7 mouse cellular contexts compared by ENCODE assay signal in the genomic region with DNA sequence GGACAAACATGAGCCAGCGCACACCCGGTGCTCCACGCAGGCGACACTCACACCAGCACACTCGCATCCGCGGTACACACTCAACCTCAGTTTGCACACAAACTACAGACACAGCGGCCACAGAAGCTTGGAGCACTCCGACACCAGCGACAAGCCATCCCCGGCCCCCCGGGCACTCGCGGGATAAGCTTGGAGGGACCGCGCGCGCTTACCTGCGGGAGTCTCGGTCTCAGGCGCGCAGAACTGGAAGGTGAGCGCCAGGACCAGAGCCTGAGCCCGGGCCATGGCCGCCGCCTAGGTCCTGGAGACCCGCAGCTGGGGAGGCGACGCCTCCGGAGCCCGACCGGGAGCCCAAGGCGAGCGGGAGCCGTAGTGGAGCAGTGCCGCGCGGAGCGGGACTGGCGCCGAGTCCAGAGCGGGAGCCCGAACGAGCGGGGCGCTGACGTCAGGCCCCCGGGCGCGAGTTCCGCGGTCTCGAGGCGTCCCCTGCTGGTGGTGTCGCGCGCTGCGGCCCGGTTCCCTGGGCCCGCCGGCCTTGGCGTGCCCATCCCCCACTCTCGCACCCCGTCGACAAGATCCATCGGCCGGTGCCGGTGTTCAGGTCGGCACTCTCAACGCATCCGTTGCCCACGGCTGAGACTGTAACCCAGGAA. TPM values are rescaled to one million over a fixed set of nuclear protein-coding genes. Genes with fewer than 3 reads are reported as not detected.
DNase-seq lines count a peak whose midpoint lies in the region; ATAC-seq and TF ChIP-seq lines count a peak whose summit lies in the region.

A gene (minus strand): TSS at position 417 of the 653 bp plus-strand sequence.

- peak within 1 kb of the TSS; percentile 84 for H3K9ac ChIP-seq in embryonic facial prominence, embryonic 11.5 days (replicated peaks; ENCODE audit: low read length)
- peak within 1 kb of the TSS; percentile 66 for H3K9ac ChIP-seq in limb, embryonic 14.5 days (ENCODE audit: low read depth, low read length, severe bottlenecking)
- peak within 1 kb of the TSS; percentile 74 for H3K9ac ChIP-seq in midbrain, postnatal 0 days (replicated peaks; ENCODE audit: low read length, poor library complexity, severe bottlenecking)

- TF ChIP-seq CTCF in midbrain, postnatal 0 days (IDR thresholded peaks at IDR 0.05) = peak; percentile 91

- H3K27ac ChIP-seq in embryonic facial prominence, embryonic 11.5 days (replicated peaks; ENCODE audit: low read depth, low read length) = no peak within 1 kb of the TSS
- H3K27ac ChIP-seq in limb, embryonic 14.5 days (replicated peaks; ENCODE audit: low read depth, low read length) = no peak within 1 kb of the TSS
- no peak within 1 kb of the TSS for H3K27ac ChIP-seq in midbrain, postnatal 0 days (ENCODE audit: low read depth, low read length)

- H3K4me2 ChIP-seq in embryonic facial prominence, embryonic 11.5 days (ENCODE audit: low read depth, low read length) = peak within 1 kb of the TSS; percentile 99
- H3K4me2 ChIP-seq in limb, embryonic 14.5 days (replicated peaks; ENCODE audit: low read depth, low read length, severe bottlenecking) = peak within 1 kb of the TSS; percentile 97
- H3K4me2 ChIP-seq in midbrain, postnatal 0 days (ENCODE audit: low read depth, low read length, poor library complexity, severe bottlenecking) = peak within 1 kb of the TSS; percentile 99

- H3K27me3 ChIP-seq in embryonic facial prominence, embryonic 11.5 days (ENCODE audit: control insufficient read depth, insufficient read depth, low read length) = peaks cover 3% of the 10 kb centered on the region; the same call in 1 of the 2 replicates
- H3K27me3 ChIP-seq in limb, embryonic 14.5 days (ENCODE audit: control insufficient read depth, insufficient read depth, low read length) = peaks cover 15% of the 10 kb centered on the region; the same call in 1 of the 2 replicates
- peaks cover 21% of the 10 kb centered on the region; the same call in 1 of the 2 replicates for H3K27me3 ChIP-seq in midbrain, postnatal 0 days (ENCODE audit: insufficient read depth, low read length)

- no peaks in the 10 kb centered on the region for H3K36me3 ChIP-seq in embryonic facial prominence, embryonic 11.5 days (replicated peaks; ENCODE audit: control insufficient read depth, insufficient read depth, low read depth, low read length)
- H3K36me3 ChIP-seq in limb, embryonic 14.5 days (ENCODE audit: control insufficient read depth, insufficient read depth, low read length) = no peaks in the 10 kb centered on the region
- no peaks in the 10 kb centered on the region for H3K36me3 ChIP-seq in midbrain, postnatal 0 days (ENCODE audit: insufficient read depth, low read length)

- peaks cover 8% of the 10 kb centered on the region for H3K4me1 ChIP-seq in embryonic facial prominence, embryonic 11.5 days (ENCODE audit: control insufficient read depth, insufficient read depth, low read length)
- H3K4me1 ChIP-seq in limb, embryonic 14.5 days (ENCODE audit: control insufficient read depth, insufficient read depth, low read length) = peaks cover 9% of the 10 kb centered on the region; the same call in 1 of the 2 replicates
- H3K4me1 ChIP-seq in midbrain, postnatal 0 days (ENCODE audit: insufficient read depth, low read length) = 0 out of 2 replicates have a peak, but pooled peaks cover 3% of the 10 kb centered on the region

- WGBS in embryonic facial prominence, embryonic 11.5 days = 0% methylated on average over 47 of the region's 72 CpGs
- WGBS in limb, embryonic 14.5 days = under 1% methylated on average over 51 of the region's 72 CpGs
- WGBS in midbrain, postnatal 0 days = under 1% methylated on average over 72 of the region's 72 CpGs

- DNase-seq in adrenal gland, postnatal 10 days = peak; percentile 98
- DNase-seq in embryonic facial prominence, embryonic 11.5 days (ENCODE audit: low spot score) = peak; percentile 89
- DNase-seq in heart, adult 8-10 months (ENCODE audit: low spot score) = peak; percentile 90
- peak; percentile 90 for DNase-seq in kidney, adult 9 months
- DNase-seq in limb, embryonic 14.5 days (ENCODE audit: low spot score) = peak; percentile 81
- peak; percentile 78 for DNase-seq in midbrain, postnatal 0 days (ENCODE audit: low spot score)
- peak; percentile 86 to 88 for DNase-seq in spleen, postnatal 10 days (ENCODE audit: low spot score in 2 of 2)

- H3K4me3 ChIP-seq in embryonic facial prominence, embryonic 11.5 days (ENCODE audit: low read depth, low read length) = peak within 1 kb of the TSS; percentile 68
- H3K4me3 ChIP-seq in limb, embryonic 14.5 days (replicated peaks; ENCODE audit: low read length) = peak within 1 kb of the TSS; percentile 60
- H3K4me3 ChIP-seq in midbrain, postnatal 0 days (ENCODE audit: low read depth, low read length) = peak within 1 kb of the TSS; percentile 62

- no peak for TF ChIP-seq POLR2A in limb, embryonic 14.5 days (IDR thresholded peaks at IDR 0.05; ENCODE audit: borderline replicate concordance, extremely low read depth, insufficient read depth, insufficient read length)

- ATAC-seq in embryonic facial prominence, embryonic 11.5 days (replicated peaks; ENCODE audit: insufficient number of reproducible peaks, low FRiP score, low TSS enrichment, low read depth) = peak; percentile 63
- ATAC-seq in limb, embryonic 14.5 days (ENCODE audit: low FRiP score, low read depth) = peak; percentile 82
- peak; percentile 53 for ATAC-seq in midbrain, postnatal 0 days (ENCODE audit: low FRiP score)

- no peaks in the 10 kb centered on the region for H3K9me3 ChIP-seq in embryonic facial prominence, embryonic 11.5 days (replicated peaks; ENCODE audit: control insufficient read depth, low read length)
- no peaks in the 10 kb centered on the region for H3K9me3 ChIP-seq in limb, embryonic 14.5 days (ENCODE audit: control insufficient read depth, low read length)
- H3K9me3 ChIP-seq in midbrain, postnatal 0 days (ENCODE audit: low read length) = no peaks in the 10 kb centered on the region

RNA-seq across cellular contexts. Expression of the gene that starts here (rescaled TPM):
- total RNA-seq in adrenal gland, postnatal 10 days (2021) = 10 to 100 TPM; 27.0 to 33.8 TPM
- 17.2 and 19.6 TPM in 2 replicates for polyA plus RNA-seq in embryonic facial prominence, embryonic 11.5 days (2014; fragmentation: Nextera tagmentation; extraction: Ambion mirVana)
- 1 to 10 TPM; 4.5 to 9.7 (median 5.7) TPM for total RNA-seq in heart, adult 8-10 months (2022)
- 22.5 and 28.7 TPM in 2 replicates for polyA plus RNA-seq in limb, embryonic 14.5 days (2012; rRNA removed)
- 13.3 and 18.7 TPM in 2 replicates for polyA plus RNA-seq in limb, embryonic 14.5 days (2014; fragmentation: Nextera tagmentation; extraction: Ambion mirVana)
- total RNA-seq in midbrain, postnatal 0 days (2014; rRNA removed) = 34.2 and 37.0 TPM in 2 replicates
- polyA plus RNA-seq in midbrain, postnatal 0 days (2015; fragmentation: Nextera tagmentation; extraction: Ambion mirVana) = 22.2 and 22.8 TPM in 2 replicates
